In the genomic region with DNA sequence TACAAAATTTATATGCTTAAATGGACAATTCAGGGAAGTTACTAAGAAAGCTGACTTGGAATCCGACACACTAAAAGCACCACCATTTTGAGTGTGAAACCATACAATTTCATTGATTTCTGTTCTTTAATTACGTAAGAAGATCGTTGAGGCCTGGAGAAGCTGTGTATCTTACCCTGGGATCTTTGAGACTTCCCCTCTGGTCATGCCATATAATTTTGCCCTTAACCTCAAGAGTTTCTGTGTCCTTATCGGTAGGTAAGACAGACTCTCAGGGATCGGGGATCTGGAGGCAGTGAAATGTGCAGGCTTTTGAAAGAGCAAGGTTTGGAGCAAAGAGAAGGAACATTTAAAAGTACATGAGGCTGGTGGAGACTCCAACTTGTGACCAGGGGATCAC, we compare ENCODE assay signal across 17 mouse cellular contexts.
"Had no signal": no experiment of that assay in that cellular context is flagged by ENCODE, and none has a peak within 500 bp of the region (broad histone marks: within the 10 kb centered on the region; RNA-seq: fewer than 3 reads in every experiment).

No protein-coding gene starts in this region.

- DNase-seq: kidney, postnatal 14 days; layer of hippocampus, adult 9-11 months; liver, embryonic 13.5 days; lung, embryonic 14.5 days; right cerebral cortex, adult 18-20 months; right cerebral cortex, postnatal 14 days; right cerebral cortex, postnatal 4 days; spleen, adult 18-20 months; thymus, postnatal 25 days had no signal

- H3K9ac ChIP-seq: liver, embryonic 13.5 days; lung, embryonic 14.5 days; midbrain, embryonic 12.5 days; midbrain, embryonic 15.5 days; neural tube, embryonic 12.5 days; neural tube, embryonic 15.5 days; stomach, embryonic 15.5 days had no signal

- ATAC-seq: lung, postnatal 0 days; midbrain, embryonic 15.5 days had no signal

- H3K9me3 ChIP-seq: liver, embryonic 13.5 days; midbrain, embryonic 12.5 days; midbrain, embryonic 15.5 days; neural tube, embryonic 12.5 days; neural tube, embryonic 15.5 days; stomach, embryonic 15.5 days had no signal

- H3K4me2 ChIP-seq: liver, embryonic 13.5 days; lung, embryonic 14.5 days; midbrain, embryonic 12.5 days; midbrain, embryonic 15.5 days; neural tube, embryonic 12.5 days; neural tube, embryonic 15.5 days; stomach, embryonic 15.5 days had no signal

- H3K27ac ChIP-seq: layer of hippocampus, adult 2 months; liver, embryonic 13.5 days; macrophage; midbrain, embryonic 12.5 days; midbrain, embryonic 15.5 days; neural tube, embryonic 12.5 days; neural tube, embryonic 15.5 days; stomach, embryonic 15.5 days had no signal

- H3K36me3 ChIP-seq: liver, embryonic 13.5 days; midbrain, embryonic 12.5 days; midbrain, embryonic 15.5 days; neural tube, embryonic 12.5 days; neural tube, embryonic 15.5 days; stomach, embryonic 15.5 days had no signal

- H3K27me3 ChIP-seq: liver, embryonic 13.5 days; midbrain, embryonic 12.5 days; midbrain, embryonic 15.5 days; neural tube, embryonic 12.5 days; neural tube, embryonic 15.5 days; stomach, embryonic 15.5 days had no signal

- H3K4me3 ChIP-seq: layer of hippocampus, adult 2 months; liver, embryonic 13.5 days; midbrain, embryonic 12.5 days; midbrain, embryonic 15.5 days; neural tube, embryonic 12.5 days; neural tube, embryonic 15.5 days; stomach, embryonic 15.5 days had no signal
